Comparison of ENCODE assay signal across 31 mouse cellular contexts in genomic region chr16:51675101-51675500, GRCm38 (mm10).
DNase-seq lines count a peak whose midpoint lies in the region; ATAC-seq lines count a peak whose summit lies in the region.
"Had no signal": no experiment of that assay in that cellular context is flagged by ENCODE, and none has a peak within 500 bp of the region (broad histone marks: within the 10 kb centered on the region; RNA-seq: fewer than 3 reads in every experiment).

No protein-coding gene starts in this region.

- no peaks in the 10 kb centered on the region for H3K4me1 ChIP-seq in kidney, embryonic 14.5 days (ENCODE audit: control insufficient read depth, insufficient read depth, low read length)
- H3K4me1 ChIP-seq: heart, embryonic 12.5 days; hindbrain, embryonic 15.5 days; intestine, embryonic 15.5 days; neural tube, embryonic 13.5 days had no signal

- no peak overlapping the region for H3K4me2 ChIP-seq in kidney, embryonic 14.5 days (replicated peaks; ENCODE audit: low read depth, low read length)
- H3K4me2 ChIP-seq: heart, embryonic 12.5 days; hindbrain, embryonic 15.5 days; intestine, embryonic 15.5 days; midbrain, embryonic 11.5 days; neural tube, embryonic 13.5 days had no signal

- peak; percentile 96 for ATAC-seq in CD4-positive, CD25-positive, alpha-beta regulatory T cell, adult 4 months
- peak; percentile 36 to 37; a peak in 1 of 4 replicates for ATAC-seq in hematopoietic stem cell, adult 5-6 weeks (replicated peaks in 1 of 2; ENCODE audit: insufficient read depth in 1 of 2, low FRiP score in 2 of 2, low TSS enrichment in 1 of 2, low read depth in 1 of 2, poor library complexity in 2 of 2, severe bottlenecking in 2 of 2)
- ATAC-seq in kidney, embryonic 14.5 days (ENCODE audit: low FRiP score, low TSS enrichment), result no peak
- ATAC-seq: forebrain, postnatal 0 days; intestine, embryonic 15.5 days; midbrain, embryonic 16.5 days had no signal

- 82% methylated on average over 3 of the region's 3 CpGs for WGBS in kidney, embryonic 14.5 days

- H3K4me3 ChIP-seq in kidney, embryonic 14.5 days (ENCODE audit: low read length), result no peak overlapping the region
- H3K4me3 ChIP-seq: erythroblast, embryonic 14.5 days; heart, adult 2 months; heart, embryonic 12.5 days; hindbrain, embryonic 15.5 days; intestine, embryonic 15.5 days; myocyte; neural tube, embryonic 13.5 days had no signal

- H3K27ac ChIP-seq in kidney, embryonic 14.5 days (ENCODE audit: low read depth, low read length), result no peak overlapping the region
- H3K27ac ChIP-seq: heart, adult 2 months; hindbrain, embryonic 15.5 days; intestine, embryonic 15.5 days; kidney, postnatal 0 days; liver, embryonic 14.5 days; neural tube, embryonic 13.5 days had no signal

- no peaks in the 10 kb centered on the region for H3K9me3 ChIP-seq in kidney, embryonic 14.5 days (ENCODE audit: control insufficient read depth, low read length)
- H3K9me3 ChIP-seq: heart, embryonic 12.5 days; hindbrain, embryonic 15.5 days; intestine, embryonic 15.5 days; neural tube, embryonic 13.5 days had no signal

- DNase-seq in CD4-positive helper T cell, adult 2 months (ENCODE audit: low read depth, low spot score), result peak; percentile 89
- DNase-seq in naive thymus-derived CD4-positive, alpha-beta T cell, adult 2 months (ENCODE audit: low read depth), result peak; percentile 89
- DNase-seq in urinary bladder, postnatal 10 days (ENCODE audit: low spot score), result no peak
- DNase-seq in cerebellum, postnatal 4 days (ENCODE audit: low spot score in 2 of 2), result no peak
- DNase-seq: adrenal gland, postnatal 10 days; cerebellum, adult 11-12 months; cerebellum, postnatal 10 days; forebrain, postnatal 0 days; heart, adult 2 months; heart, postnatal 4 days; kidney, adult 2 months; kidney, postnatal 4 days; layer of hippocampus, postnatal 36 days; liver; lung, adult 2 months; lung, postnatal 10 days; right cerebral cortex, postnatal 14 days; thymus, adult 18-20 months had no signal

- H3K27me3 ChIP-seq in kidney, embryonic 14.5 days (ENCODE audit: control insufficient read depth, insufficient read depth, low read length), result no peaks in the 10 kb centered on the region
- H3K27me3 ChIP-seq: heart, embryonic 12.5 days; hindbrain, embryonic 15.5 days; intestine, embryonic 15.5 days; neural tube, embryonic 13.5 days had no signal

- H3K9ac ChIP-seq in kidney, embryonic 14.5 days (ENCODE audit: low read depth, low read length), result no peak overlapping the region
- H3K9ac ChIP-seq: forebrain, postnatal 0 days; heart, embryonic 12.5 days; hindbrain, embryonic 15.5 days; intestine, embryonic 15.5 days; liver, embryonic 14.5 days; neural tube, embryonic 13.5 days had no signal

- no peaks in the 10 kb centered on the region for H3K36me3 ChIP-seq in kidney, embryonic 14.5 days (ENCODE audit: control insufficient read depth, insufficient read depth, low read length)
- H3K36me3 ChIP-seq: heart, embryonic 12.5 days; hindbrain, embryonic 15.5 days; intestine, embryonic 15.5 days; neural tube, embryonic 13.5 days had no signal

Comparison
In these comparisons a context has a peak if more than half of its experiments do, and no peak if none do; other contexts are left out.
1. DNase-seq: peak in CD4-positive helper T cell, adult 2 months (single experiment) and naive thymus-derived CD4-positive, alpha-beta T cell, adult 2 months (single experiment); none in urinary bladder, postnatal 10 days (single experiment) and cerebellum, postnatal 4 days (0 of 2).